Mouse (Mus musculus): ENCODE measurements at regions not wholly inside any gene's neighbourhood (a gene's known extent, or its start where the extent isn't known, plus 50 kb on each side); places are given as distances from the start of the nearest gene placed in this dataset.

DNA sequence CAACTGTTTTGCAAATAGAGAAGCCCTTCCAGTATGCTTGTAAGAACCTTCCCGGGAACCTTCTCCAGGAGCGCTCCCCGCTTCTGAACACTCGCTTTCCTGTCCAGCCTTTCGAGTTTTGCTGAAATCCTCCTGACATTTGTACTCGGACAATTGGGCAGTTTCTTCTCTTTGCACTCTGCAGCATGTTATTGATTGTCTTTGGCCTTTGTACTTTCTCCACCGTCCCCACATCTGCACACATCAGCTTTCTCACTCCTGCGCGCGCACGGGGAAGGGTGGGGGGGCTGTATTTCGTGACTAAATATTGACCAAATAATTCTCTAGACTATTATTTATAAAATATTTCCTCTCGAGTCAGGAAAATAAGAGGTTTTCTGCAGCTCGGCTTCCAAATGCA lies 567.2 kb upstream of the Id4 start:
- TF ChIP-seq CTCF (IDR thresholded peaks at IDR 0.05; ENCODE audit: low read depth) (no peak), EP300 (IDR thresholded peaks at IDR 0.05; ENCODE audit: low read depth) (no peak)

All from heart, postnatal 0 days (tissue).